Mouse (Mus musculus): Measurements from ENCODE around the gene Lsamp. TPM values are rescaled to one million over a fixed set of nuclear protein-coding genes. Genes with fewer than 3 reads are reported as not detected.
"Not testable (repeated sequence)": the region's sequence is repeated elsewhere in the genome, so short reads cannot be mapped to it uniquely, and the experiment has no call there.

Lsamp gene
- polyA plus RNA-seq, 1 experiment from 2014 or later: 0.72 TPM

DNA sequence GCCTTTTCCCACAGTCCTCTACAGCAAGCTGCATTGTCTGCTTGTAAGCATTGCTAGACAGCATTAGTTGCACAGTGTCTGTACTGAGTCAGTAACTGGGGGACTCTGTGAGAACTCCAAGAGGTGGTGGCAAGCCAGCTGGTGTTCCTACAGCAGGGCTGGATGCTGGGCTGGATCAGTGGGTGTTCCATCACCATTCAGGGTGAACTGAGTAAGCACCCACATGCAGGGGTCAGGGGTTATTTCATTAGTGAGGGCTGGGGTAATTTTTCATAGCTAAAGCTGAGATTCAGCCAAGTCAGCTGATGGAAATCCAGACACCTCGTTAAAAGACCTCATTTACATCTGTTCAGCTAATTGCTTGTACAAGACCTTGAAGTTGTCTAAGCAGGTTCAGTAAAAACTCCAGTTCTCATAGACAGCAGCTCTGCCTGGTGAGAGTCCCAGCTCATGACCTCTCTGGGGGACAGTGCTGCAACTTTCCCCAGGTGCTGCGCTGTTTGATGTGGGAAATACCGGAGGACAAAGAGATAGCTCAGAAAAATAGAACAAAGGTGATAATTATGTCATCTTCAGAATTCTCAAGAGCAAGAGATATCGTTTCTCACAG is 1928.5 kb downstream of the Lsamp start:
- DNase-seq (ENCODE audit: low spot score): no peak

DNA sequence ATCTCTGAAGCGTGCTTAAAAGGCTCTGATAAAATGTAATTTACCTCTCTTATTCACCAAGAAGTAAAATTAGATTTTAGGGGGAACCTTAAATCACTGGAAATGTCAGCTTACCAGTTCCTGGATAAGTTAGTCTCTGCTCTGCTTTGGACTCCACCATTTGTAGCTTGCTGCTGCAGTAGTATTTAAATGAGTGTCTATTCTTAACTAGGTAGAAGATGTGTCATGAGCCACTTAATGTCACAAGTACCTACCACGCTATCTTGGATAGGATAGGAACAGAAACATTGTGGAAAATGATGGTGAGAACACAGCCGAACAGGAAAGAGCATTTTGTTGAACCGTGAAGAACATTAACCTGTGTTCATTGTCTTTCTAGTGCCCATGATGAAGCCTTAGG is 1929.2 kb downstream of the Lsamp start:
- DNase-seq (ENCODE audit: low spot score): no peak

DNA sequence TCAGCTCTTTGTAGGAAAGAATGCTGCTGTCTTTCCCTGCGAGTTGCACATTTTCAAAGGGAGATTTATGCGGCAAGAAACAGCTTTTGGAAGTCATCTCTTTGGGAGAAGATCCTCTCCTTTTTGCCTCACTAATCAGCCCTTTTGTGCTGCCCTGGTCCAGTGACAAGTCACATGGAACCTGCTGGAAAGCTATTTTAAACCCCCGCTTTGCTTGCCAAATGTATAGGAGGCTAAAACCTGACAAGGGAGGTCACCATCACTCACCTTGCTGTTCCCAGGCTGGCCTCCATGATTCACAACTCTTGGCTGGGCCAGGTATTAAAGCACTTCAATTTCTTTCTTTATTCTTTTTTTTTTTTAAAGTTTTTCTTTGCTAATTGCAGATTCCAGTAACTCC is 1932.2 kb downstream of the Lsamp start:
- DNase-seq (ENCODE audit: low spot score): no peak

GRCm38 (mm10) chr16:41917057-41917821 is 1933.1 kb downstream of the Lsamp start:
- DNase-seq (ENCODE audit: low spot score): no peak

DNA sequence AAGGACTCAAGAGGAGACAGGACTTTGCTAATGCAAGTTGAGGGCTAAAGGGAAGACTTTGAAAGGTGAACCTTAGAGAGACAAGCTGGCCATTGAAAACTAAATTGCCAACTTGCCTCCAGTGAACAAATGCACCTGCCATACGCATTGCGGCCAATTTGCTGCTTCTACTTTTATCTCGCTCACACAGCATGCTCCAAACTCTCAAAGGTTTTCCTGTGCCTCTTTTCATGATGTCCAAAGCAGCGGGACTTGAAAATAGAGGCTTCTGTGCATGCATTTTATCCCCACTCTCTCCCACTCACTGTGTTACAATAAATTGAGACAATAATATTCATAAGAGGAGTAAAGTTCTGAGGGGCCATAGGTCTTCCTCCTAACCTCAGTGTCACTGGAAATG is 1945.4 kb downstream of the Lsamp start:
- no peak for DNase-seq (ENCODE audit: low spot score)

GRCm38 (mm10) chr16:41935701-41936100 is 1951.5 kb downstream of the Lsamp start:
- DNase-seq (ENCODE audit: low spot score): no peak

- no peak for DNase-seq (ENCODE audit: low spot score)
These were observed 1952.9 kb downstream of the Lsamp start for GRCm38 (mm10) chr16:41936908-41937595.

DNA sequence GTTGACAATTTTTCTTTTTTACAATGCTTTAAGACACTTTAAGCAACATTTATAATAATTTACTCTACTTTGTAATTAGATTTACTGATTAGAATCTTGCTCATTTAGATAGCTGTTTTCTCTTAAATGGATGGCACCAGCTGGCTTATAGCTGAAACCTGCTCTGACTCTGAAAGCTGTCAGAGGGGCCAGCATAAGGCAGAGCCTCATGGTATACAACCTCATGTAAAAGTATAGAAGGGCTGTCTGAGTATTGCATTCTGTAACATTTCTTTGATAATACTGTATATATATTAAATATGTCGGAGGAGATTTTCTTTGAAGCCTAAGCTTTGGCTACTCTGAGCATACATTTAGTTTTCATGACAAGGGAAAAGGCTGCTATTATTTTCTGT is 1953.4 kb downstream of the Lsamp start:
- no peak for DNase-seq (ENCODE audit: low spot score)

DNA sequence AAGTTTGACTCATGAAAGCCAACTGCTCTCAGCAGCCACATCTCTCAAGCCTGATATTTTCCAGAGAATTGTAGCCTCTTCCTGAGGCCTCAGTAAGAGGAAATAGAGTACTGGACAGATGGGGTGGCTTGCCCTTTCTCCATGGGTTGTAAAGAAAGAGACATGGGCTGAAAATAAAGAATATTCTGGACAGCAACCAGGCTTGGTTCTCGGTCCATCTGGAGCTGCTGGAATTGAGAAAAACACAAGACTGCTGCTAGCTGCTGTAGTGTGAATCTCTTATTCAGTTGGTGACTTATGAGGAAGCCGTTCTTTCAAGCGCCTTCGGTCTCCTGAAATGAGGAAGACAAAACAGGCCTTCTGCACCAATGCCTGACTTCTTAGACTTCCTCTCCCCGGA is 1954.1 kb downstream of the Lsamp start:
- DNase-seq (ENCODE audit: low spot score): no peak

DNA sequence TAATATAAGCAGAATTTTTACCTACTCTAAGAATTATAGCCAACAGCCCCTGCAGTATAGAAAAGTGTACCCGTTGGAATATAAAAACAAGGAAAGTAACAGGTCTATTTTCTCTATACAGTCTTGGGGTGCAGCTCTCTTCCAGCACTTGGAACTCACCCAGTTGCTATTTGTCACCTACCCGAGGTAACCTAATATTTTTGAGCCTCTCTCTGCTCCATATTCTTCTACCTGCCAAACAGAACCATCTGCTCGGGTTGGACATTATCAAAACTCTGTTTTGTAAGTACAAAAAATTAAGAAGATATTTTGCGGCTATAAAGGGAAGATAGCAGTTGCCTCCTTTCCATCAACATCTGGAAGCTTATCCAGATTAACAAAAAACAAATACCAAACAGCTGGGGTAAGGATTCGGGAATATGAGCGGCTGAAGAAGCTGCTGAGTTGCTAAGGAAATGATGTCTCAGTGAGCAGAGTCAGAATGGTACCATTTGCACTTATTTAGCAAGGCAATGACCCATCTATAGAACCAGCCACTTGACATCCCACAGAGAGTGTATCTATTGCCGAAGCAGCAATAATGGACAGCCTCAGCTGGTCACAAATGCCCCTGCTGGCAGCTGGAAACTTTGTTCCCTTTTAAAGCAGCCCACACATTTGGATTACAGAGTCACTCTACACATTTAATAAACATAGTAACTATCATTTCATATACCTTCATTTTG is 1957.6 kb downstream of the Lsamp start:
- DNase-seq (ENCODE audit: low spot score): no peak

DNA sequence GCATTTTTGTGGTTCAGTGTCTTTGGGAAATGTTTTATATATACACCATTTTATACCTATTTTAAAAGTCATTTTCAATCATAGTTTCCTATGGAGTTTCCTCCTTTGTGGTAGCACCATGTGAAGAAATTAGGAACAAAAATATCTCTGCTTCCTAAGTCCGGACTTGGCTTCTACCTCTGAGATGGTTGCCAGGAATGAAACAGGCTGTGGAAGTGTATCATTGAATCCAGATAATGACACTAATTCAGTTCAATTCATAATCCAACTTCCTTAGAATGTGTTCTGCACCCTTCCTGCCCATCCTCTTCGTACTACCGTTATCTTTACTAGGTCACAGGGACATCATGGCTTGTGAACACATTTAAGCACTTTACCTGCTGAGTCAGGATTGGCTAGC is 1973.7 kb downstream of the Lsamp start:
- no peak for DNase-seq (ENCODE audit: low spot score)

- no peak for DNase-seq (ENCODE audit: low spot score)
These were observed 1981.5 kb downstream of the Lsamp start for GRCm38 (mm10) chr16:41965636-41966035.

- no peak for DNase-seq (ENCODE audit: low spot score)
These were observed 1985.1 kb downstream of the Lsamp start for GRCm38 (mm10) chr16:41969215-41969614.

DNA sequence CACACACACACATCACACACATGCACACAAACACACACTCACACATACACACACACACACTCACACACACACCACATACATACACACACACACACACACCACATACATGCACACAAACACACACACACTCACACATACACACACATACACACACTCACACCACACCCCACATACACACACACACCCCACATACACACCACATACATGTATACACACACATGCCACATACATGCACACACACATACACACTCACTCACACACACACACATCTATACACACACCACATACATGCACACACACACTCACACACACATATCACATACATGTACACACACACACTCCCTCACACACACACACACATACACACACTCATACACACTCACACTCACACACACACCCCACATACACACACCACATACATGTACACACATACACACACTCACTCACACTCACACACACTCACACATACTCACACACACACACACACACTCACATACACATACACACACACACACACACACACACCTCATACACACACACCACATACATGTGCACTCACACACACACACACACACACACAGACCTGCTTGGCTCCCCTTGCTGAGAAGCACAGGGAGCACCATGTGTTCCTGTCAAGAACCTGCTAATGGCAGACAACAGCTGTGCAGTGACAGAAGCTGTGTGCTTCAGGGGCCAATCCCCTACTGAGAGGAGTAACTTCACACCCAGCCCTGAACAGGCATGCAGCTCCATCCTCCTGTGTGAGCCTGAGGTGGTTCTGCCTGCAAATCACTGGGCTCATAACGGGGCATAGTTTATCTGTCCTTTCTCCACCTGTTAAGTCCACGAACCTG is 1990.9 kb downstream of the Lsamp start:
- DNase-seq (ENCODE audit: low spot score): no peak

DNA sequence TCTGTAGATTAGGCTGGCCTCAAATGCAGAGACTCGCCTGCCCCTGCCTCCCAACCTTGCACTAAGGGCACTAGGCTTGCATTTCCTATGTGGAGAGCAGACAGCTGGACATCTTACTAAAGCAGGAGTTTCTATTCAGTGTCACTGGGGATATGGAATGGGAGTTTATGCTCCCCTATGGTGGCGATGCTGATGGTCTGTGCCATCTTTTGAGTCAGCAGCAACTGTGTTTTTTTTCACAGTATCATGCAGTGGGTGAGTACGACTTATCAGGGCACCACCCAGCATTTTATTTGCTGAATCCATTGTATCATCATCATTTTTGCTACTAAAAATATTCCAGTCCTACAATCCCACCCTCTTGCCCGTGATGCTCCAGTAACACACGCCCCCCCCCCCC is 1992.7 kb downstream of the Lsamp start:
- no peak for DNase-seq (ENCODE audit: low spot score)

GRCm38 (mm10) chr16:41996956-41997355 is 2012.8 kb downstream of the Lsamp start:
- no peak for DNase-seq (ENCODE audit: low spot score)

GRCm38 (mm10) chr16:42002925-42003324 is 2018.8 kb downstream of the Lsamp start:
- DNase-seq (ENCODE audit: low spot score): no peak

- not testable (repeated sequence) for DNase-seq (ENCODE audit: low spot score)
These were observed 2019.3 kb downstream of the Lsamp start for GRCm38 (mm10) chr16:42003506-42003905.

GRCm38 (mm10) chr16:42004166-42004565 is 2020.0 kb downstream of the Lsamp start:
- no peak for DNase-seq (ENCODE audit: low spot score)

DNA sequence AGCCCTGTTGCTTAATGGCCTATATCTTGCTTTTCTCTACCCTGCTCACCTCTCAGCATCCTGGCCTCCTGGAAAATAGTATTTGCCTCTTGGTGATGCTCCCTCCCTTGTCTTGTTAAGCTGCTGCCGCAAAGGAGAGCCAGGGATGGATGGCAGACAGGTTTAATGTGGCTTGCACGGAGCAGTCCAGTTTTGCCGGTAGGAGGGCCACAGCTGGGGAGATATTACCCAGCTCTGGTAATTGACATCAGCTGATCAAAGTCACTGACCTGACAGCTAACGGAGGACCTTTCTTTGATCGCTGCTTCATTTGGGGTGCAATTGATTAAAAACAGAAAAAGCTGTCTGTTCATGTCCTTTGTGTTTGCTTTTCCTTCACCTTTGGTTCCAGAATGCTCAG is 2030.8 kb downstream of the Lsamp start:
- DNase-seq (ENCODE audit: low spot score): no peak

DNA sequence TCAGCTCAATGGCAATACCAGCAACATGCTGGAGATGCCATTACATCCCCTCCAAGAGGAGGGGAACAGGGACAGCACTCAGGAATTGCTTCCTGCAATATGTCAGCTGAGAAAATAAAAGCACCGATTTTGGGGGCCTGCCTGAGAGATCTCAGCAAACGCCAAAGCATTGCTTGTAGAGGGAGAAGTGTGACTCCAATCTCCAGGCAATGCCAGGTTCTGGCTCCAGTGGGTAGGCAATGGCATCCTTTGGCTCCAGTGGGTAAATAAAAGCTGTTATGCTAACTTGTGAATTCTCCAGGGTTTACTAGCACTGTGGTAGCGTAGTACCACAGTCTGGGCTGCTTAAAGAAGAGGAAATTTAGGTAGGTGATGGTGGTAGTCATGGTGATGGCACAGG is 2031.3 kb downstream of the Lsamp start:
- no peak for DNase-seq (ENCODE audit: low spot score)

All from thymus, postnatal 0 days (tissue).